Mouse (Mus musculus) C2C12 (cell line): ENCODE data around the gene 1700001O22Rik.

Source experiments
- CTCF ChIP-seq: IDR thresholded peaks from one replicate; pipeline ENCODE4 v1.5.1; 2011; ENCODE audit not compliant: control insufficient read depth, insufficient read depth, insufficient read length
- MAX ChIP-seq: IDR thresholded peaks from one replicate; pipeline ENCODE4 v1.6.1; 2011; ENCODE audit warnings: mild to moderate bottlenecking, control low read depth
- MYOD1 ChIP-seq: IDR thresholded peaks from one replicate; pipeline ENCODE4 v1.6.1; 2011; ENCODE audit warnings: low read depth; ENCODE audit not compliant: control insufficient read depth, insufficient read length

- TF ChIP-seq CTCF, result no peak
- TF ChIP-seq MAX, result no peak
- no peak for TF ChIP-seq MYOD1
Observed at GRCm38 (mm10) chr2:30759088-30759374, 44.4 kb downstream of the 1700001O22Rik start.
